Mouse (Mus musculus) heart, postnatal 0 days (tissue): Measurements from ENCODE around the gene Fgfr2.

ENCODE experiments used
- CTCF ChIP-seq: IDR thresholded peaks from 2 replicates; pipeline ENCODE4 v1.5.1; 2016; ENCODE audit warnings: antibody characterized with exemption, control low read depth, low read depth
- EP300 ChIP-seq: IDR thresholded peaks from 2 replicates; pipeline ENCODE4 v1.6.1; 2016; ENCODE audit warnings: antibody characterized with exemption, low read depth

- TF ChIP-seq CTCF (no peak), EP300 (no peak)
Observed at GRCm38 (mm10) chr7:132570071-132570470, 553.1 kb downstream of the Fgfr2 start.
